Mouse (Mus musculus) ZHBTc4 (cell line): ENCODE results near the gene Slc5a2.
A peak's percentile ranks its signal among the peaks of the same experiment; 100 is the strongest.

Source experiments
- DNase-seq: peaks from one replicate; pipeline ENCODE4 v3.0.0-alpha.2; 2011; ENCODE audit warnings: low read depth, low spot score

Slc5a2 gene

GRCm38 (mm10) chr7:128249998-128250397 lies 15.5 kb upstream of the Slc5a2 start:
- no peak for DNase-seq

- DNase-seq: no peak
Measured at GRCm38 (mm10) chr7:128251946-128252345, 13.5 kb upstream of the Slc5a2 start.

GRCm38 (mm10) chr7:128252609-128253008 lies 12.8 kb upstream of the Slc5a2 start:
- DNase-seq: peak; percentile 69

DNA sequence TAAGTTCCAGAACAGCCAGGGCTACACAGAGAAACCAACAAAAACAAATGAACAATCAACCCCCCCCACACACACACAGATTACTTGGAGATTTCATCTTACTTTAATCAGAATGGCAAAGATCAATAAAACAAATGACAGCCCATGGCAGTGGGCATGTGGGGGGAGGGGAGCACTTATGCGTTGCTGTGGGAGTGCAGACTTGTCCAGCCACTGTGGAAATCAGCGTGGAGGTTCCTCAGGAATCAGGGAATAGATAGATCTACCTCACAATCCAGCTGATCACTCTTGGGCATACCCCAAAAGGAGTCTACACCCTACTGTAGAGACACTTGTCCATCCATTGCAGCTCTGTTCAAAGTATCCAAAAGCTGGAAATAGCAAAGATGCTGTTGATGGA lies 10.5 kb upstream of the Slc5a2 start:
- no peak for DNase-seq

- DNase-seq: no peak
Measured at GRCm38 (mm10) chr7:128255757-128256156, 9.7 kb upstream of the Slc5a2 start.

GRCm38 (mm10) chr7:128256783-128257334 lies 8.6 kb upstream of the Slc5a2 start:
- no peak for DNase-seq

DNA sequence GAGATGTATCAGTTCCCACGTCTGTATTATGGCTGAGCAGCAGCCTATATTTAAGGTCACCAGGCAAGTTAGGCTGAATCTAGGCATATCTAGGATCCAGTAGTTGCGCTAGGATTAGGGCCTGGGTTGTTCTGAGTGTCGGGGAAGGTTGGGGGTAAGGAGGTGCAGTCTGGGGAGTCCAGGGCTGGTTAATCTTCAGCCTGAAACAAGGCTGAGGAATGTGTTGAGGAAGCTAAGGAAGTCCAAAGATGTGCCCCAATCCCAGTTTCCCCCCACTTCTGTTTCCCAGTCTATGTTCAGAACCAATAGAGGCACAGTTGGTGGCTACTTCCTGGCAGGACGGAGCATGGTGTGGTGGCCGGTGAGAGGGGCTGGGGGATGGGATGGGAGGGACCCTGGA lies 599 bp downstream of the Slc5a2 start:
- no peak for DNase-seq

- peak; percentile 56 for DNase-seq
Measured at GRCm38 (mm10) chr7:128267391-128267790, 1.9 kb downstream of the Slc5a2 start.

- DNase-seq: no peak
Measured at GRCm38 (mm10) chr7:128267813-128268212, 2.4 kb downstream of the Slc5a2 start.

- DNase-seq: peak; percentile 85
Measured at GRCm38 (mm10) chr7:128270431-128270850, 5.0 kb downstream of the Slc5a2 start.

DNA sequence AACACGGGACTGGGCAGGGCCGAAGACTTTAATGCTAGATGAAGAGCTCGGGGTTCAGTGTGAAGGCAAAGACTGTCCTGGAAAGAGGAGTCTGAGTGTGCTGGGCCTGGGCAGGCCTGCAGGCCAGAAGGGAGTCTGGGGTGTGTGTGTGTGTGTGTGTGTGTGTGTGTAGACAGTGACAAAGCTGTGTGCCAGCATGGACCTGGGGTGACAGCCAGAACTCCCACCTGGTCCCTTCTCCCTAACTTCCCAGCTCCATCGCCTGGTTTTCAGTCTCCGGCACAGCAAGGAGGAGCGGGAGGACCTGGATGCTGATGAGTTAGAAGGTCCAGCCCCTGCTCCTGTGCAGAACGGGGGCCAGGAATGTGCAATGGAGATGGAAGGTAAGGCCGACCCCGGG lies 6.0 kb downstream of the Slc5a2 start:
- DNase-seq: no peak

- DNase-seq: peak; percentile 62
Measured at GRCm38 (mm10) chr7:128276051-128276450, 10.6 kb downstream of the Slc5a2 start.

GRCm38 (mm10) chr7:128279750-128280149 lies 14.3 kb downstream of the Slc5a2 start:
- no peak for DNase-seq

DNA sequence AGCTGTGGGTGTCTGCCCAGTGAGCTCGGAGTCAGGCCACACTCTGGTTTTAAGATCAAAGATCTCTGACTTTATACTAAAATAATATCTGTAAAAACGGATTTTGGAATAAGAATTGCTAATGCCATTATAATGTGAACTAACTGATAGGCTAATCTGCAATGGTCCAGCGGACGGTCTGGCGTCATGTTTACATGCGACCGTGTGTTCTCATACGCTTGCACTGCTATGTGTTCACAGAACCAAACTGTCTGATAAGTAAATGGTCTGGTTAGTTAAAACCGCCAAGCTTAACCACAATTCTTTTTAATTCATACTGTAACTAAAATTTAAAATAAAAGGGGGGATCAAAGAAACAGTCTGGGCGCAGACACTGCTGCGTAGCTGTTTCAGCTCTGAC lies 16.3 kb downstream of the Slc5a2 start:
- no peak for DNase-seq

DNA sequence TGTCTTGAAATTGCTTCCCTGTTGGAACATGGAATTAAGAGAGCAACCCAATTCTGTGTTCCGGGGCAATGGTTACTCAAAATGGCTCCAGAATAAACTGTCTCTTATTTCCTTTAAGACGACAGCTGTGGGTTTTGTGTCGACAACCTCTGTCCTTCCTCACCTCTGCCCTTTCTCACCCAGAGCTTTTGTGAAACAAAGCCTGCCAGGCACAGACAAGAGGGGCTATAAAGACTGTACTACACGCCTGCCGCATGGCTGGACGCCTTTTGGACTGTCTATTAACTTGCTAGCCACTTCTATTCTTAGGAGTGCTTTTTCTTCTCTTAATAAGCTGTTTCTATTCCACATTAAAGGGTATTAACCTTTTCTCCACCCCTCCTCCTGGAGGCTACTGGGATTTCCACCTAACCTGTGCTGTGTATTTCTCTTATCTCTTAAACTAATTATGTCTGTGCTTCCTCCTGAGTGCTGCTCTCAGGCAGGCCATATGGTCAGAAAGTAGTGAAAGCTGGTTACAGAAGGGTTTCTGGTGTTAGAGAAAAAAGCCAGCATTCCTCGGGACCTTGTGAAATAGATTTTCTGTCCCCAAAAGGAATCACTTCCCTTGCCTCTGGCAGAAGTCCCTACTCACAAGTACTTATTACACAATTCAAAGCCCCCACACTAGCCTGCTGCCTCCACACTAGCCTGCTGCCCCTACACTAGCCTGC lies 17.2 kb downstream of the Slc5a2 start:
- no peak for DNase-seq

GRCm38 (mm10) chr7:128284047-128284446 lies 18.6 kb downstream of the Slc5a2 start:
- no peak for DNase-seq

GRCm38 (mm10) chr7:128285060-128285459 lies 19.6 kb downstream of the Slc5a2 start:
- no peak for DNase-seq

DNA sequence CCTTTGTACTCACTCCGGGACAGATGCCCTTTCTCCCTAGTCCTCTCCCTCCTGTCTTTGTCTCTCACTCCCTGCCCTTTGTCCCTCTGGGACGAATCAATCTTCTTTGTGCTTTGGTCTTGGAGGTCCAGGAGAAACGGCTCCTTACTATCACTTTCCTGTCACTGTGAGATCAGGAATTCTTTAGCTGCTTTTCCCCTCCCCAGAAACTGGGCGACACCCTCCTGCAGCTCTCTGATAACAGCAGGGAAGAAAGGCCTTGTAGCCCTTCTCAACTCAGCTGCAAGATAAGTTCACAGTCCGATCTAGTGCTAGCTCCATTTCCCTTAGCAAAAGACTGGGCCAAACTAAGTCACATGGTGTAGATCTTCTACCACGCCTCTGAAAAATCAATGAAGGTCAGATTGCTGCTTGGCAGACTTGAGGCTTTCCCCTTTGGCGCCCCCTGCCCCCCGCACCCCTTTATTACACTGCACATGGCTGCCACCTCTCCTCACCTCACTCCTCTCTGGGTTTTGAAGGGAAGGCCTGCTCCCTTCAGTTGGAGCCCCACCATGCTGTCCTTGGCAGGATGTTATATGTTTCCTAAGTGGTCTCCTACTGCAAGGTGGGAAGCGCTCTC lies 23.6 kb downstream of the Slc5a2 start:
- DNase-seq: peak; percentile 71

GRCm38 (mm10) chr7:128294785-128295184 lies 29.3 kb downstream of the Slc5a2 start:
- DNase-seq: no peak

GRCm38 (mm10) chr7:128296514-128296913 lies 31.1 kb downstream of the Slc5a2 start:
- no peak for DNase-seq

GRCm38 (mm10) chr7:128297291-128297616 lies 31.8 kb downstream of the Slc5a2 start:
- peak; percentile 39 for DNase-seq

GRCm38 (mm10) chr7:128297617-128298480 lies 32.4 kb downstream of the Slc5a2 start, which contains the start of gene BC017158:
Gene BC017158, minus strand, starts transcription at chr7:128298170.
- peak; percentile 74 for DNase-seq
